Mouse (Mus musculus): ENCODE data around the gene Slc26a6.

- no peak for TF ChIP-seq POLR2A (IDR thresholded peaks at IDR 0.05; ENCODE audit: control insufficient read depth, low read depth, low read length)
- TF ChIP-seq CTCF (IDR thresholded peaks at IDR 0.05; ENCODE audit: control insufficient read depth, insufficient read depth, insufficient replicate concordance, low read depth, low read length) = no peak
Measured at GRCm38 (mm10) chr9:108831637-108832036, 21.4 kb upstream of the Slc26a6 start.

Measured in testis, adult 2 months (tissue).